Mouse (Mus musculus): Measurements from ENCODE around the gene Smyd1. TPM values are rescaled to one million over a fixed set of nuclear protein-coding genes. Genes with fewer than 3 reads are reported as not detected.

Gene Smyd1
- total RNA-seq, 2 experiments from 2014 or later = 308 to 323 TPM

- no peak for DNase-seq (ENCODE audit: low spot score)
Observed at GRCm38 (mm10) chr6:71260051-71260640, 61.9 kb downstream of the Smyd1 start.

- DNase-seq (ENCODE audit: low spot score) = no peak
Observed at GRCm38 (mm10) chr6:71259166-71259565, 62.9 kb downstream of the Smyd1 start.

- DNase-seq (ENCODE audit: low spot score) = no peak
Observed at GRCm38 (mm10) chr6:71258562-71258961, 63.5 kb downstream of the Smyd1 start.

- no peak for DNase-seq (ENCODE audit: low spot score)
Observed at GRCm38 (mm10) chr6:71257375-71257774, 64.7 kb downstream of the Smyd1 start.

- DNase-seq (ENCODE audit: low spot score) = no peak
Observed at GRCm38 (mm10) chr6:71256166-71256565, 65.9 kb downstream of the Smyd1 start.

GRCm38 (mm10) chr6:71254456-71254855, 67.6 kb downstream of the Smyd1 start:
- DNase-seq (ENCODE audit: low spot score) = no peak

DNA sequence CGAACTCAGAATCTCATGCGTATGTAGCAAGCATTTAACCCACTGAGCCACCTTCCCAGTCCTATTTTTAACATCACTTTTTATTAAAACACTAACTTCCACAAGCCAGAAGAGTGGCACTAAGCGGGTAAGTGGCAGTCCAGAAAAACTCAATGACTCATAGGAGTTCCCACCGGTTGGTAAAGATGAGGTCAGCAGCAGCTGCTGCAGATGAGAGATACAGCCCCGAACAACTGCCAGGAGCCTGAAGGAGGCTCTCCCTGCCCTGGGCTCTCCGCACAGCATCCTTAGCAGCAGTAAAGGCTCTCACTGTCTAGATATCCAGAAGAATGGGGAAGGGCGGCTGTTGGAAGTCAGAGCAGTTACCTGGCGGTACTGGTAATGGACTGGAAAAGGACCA, 71.1 kb downstream of the Smyd1 start:
- no peak for DNase-seq (ENCODE audit: low spot score)

DNA sequence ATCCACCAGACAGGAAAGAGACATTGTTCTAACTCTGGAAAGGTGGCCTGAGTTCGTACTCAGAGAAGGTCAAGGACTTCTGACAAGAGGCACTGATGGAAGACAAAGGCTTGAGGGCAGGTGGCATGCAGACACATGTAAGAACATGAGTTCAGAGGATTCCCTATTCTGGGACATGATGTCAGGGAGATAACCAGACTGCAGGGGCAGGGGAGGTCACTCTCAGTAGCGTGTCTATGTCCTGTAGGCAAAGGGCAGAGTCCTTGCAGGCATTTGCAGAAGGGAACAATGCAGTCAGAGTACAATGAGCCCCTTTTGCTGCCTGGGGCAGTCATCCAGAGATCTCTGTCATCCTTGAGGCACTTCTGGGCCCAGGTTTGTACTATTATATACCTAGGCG, 72.4 kb downstream of the Smyd1 start:
- no peak for DNase-seq (ENCODE audit: low spot score)

DNA sequence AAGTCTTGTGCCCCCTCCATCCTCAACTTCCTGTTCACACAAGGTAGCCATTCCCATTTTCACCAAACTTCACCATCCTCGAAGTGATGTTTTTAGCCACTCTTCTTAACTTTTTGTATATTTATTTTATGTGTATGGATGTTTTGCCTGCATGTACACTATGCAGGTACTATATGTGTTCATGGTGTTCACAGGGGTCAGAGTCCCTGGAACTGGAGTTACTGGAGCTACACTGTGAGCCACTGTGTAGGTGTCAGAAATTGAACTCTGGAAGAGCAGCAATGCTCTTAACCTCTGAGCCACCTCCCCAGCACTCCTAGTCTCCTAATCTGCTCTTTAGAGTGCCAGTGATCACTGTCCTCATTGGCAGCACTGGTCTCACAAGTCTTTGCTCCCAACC, 73.6 kb downstream of the Smyd1 start:
- no peak for DNase-seq (ENCODE audit: low spot score)

GRCm38 (mm10) chr6:71243258-71243657, 78.8 kb downstream of the Smyd1 start:
- DNase-seq (ENCODE audit: low spot score) = no peak

DNA sequence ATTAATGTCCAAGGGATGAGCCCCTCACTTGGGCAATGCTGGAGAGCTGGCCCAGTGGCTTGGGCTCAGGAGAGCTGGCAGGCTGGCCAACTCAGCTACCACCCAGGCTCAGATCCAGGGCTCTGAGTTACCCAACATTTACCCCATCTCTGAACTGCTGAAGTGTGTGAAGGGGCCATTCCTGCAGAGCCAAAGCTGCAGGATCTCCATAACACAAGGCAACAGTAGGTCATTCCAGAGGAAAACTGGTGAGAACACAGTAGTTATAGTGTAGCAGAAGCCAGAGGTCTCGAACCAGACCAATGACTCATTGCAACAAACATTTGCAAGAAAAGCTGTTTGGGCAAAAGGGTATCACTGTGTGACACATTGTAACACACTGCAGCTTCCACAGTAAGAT, 79.2 kb downstream of the Smyd1 start:
- DNase-seq (ENCODE audit: low spot score) = no peak

- no peak for DNase-seq (ENCODE audit: low spot score)
Observed at GRCm38 (mm10) chr6:71240831-71241230, 81.2 kb downstream of the Smyd1 start.

DNA sequence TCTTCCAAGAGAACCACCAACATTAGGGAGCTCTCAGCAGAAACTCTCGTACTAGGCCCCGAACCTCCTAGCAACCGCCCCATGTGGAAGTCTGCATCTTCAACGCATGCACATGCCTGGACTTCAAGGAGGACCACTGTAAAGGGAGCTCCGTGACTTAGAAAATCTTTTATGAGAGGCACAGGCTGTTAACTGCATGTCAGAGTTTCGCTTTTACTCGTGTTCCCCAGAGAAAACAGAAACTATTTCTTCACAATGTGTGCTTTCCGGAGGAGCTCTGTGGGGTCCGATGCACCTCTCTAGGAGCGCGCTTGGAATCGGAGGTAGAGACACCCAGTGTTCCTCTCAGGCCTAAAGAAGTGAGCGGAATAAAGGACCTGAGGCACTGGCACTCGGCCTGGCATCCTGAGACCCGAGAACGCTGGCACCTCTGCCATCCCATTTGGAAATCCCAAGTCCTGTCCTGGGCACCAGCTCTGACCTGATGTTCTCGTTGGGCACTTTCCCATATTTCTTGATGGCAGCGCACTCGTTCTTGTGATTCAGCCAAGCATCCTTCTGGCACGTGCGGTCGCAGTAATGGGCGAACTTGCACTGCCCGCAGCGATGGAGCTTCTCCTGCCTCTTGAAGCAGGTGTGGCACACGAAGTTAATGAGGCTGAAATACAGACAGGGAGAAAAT, 82.8 kb downstream of the Smyd1 start:
- peak; percentile 40 for DNase-seq (ENCODE audit: low spot score)

GRCm38 (mm10) chr6:71237031-71237431, 85.0 kb downstream of the Smyd1 start:
- DNase-seq (ENCODE audit: low spot score) = no peak

DNA sequence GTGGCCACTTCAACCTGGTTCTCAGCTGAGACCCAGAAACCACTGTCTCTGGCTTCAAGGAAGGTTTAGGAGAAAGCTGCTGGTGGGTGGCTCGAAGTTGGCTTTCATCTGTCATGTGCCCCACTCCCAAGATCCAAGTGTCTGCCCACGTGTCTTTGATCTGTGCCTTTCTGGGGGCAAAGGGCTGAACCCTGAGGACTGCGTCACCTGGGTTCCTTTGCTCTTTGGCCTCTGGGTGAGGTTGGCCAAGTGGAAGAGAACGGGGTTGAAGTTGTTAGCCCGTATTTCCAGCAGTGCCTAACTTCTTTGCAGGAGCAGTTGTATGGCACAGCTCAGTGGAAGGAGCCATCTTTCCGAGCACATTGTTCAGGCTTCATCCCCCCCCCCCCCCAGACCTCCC, 85.5 kb downstream of the Smyd1 start:
- DNase-seq (ENCODE audit: low spot score) = no peak

GRCm38 (mm10) chr6:71235944-71236343, 86.1 kb downstream of the Smyd1 start:
- no peak for DNase-seq (ENCODE audit: low spot score)

DNA sequence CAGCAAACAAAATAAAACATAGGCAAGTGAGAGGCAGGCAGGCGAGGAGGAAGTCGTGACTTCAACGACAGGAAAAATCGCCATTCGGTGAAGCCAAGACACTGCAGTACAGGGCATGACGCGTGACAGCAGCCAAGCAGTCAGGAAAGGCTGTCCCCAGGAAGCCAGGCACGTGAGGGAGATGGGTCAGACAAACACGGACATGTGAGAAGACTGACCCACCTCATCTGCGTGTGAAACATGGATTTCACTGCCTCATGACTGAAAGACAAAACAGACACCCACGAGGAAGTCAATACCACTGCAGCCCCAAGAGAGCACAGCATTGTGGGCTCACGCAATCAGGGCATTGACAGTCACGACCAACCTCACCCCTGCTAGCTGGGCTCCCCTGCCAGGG, 86.9 kb downstream of the Smyd1 start:
- no peak for DNase-seq (ENCODE audit: low spot score)

GRCm38 (mm10) chr6:71227157-71227770, 94.8 kb downstream of the Smyd1 start:
- DNase-seq (ENCODE audit: low spot score) = no peak

- no peak for DNase-seq (ENCODE audit: low spot score)
Observed at GRCm38 (mm10) chr6:71226544-71226943, 95.5 kb downstream of the Smyd1 start.

GRCm38 (mm10) chr6:71224184-71224943, 97.7 kb downstream of the Smyd1 start:
- DNase-seq (ENCODE audit: low spot score) = peak; percentile 29

GRCm38 (mm10) chr6:71221501-71221900, 100.5 kb downstream of the Smyd1 start:
- DNase-seq (ENCODE audit: low spot score) = no peak

- no peak for DNase-seq (ENCODE audit: low spot score)
Observed at GRCm38 (mm10) chr6:71212471-71212870, 109.6 kb downstream of the Smyd1 start.
